Mouse (Mus musculus) kidney, adult 2 months (tissue): Measurements from ENCODE around the gene Tsks.

Experiments used
- CTCF ChIP-seq: fragments of 200-500 bp; conservative IDR thresholded peaks from 2 replicates; pipeline ENCODE4 v1.5.1; 2011; ENCODE audit warnings: low read depth, mild to moderate bottlenecking, control low read depth, low read length, moderate library complexity, mixed read lengths; ENCODE audit not compliant: insufficient read depth, insufficient read length
- POLR2A ChIP-seq: fragments of 200-500 bp; IDR thresholded peaks from one replicate; pipeline ENCODE4 v1.6.1; 2011; ENCODE audit warnings: low read depth, low read length, control low read depth

GRCm38 (mm10) chr7:44929204-44930151 lies 13.5 kb upstream of the Tsks start, which contains the start of gene Ap2a1:
- TF ChIP-seq POLR2A (peak; percentile 69), CTCF (no peak)
